Mouse (Mus musculus) left cerebral cortex, adult 8-10 months (tissue): ENCODE data around the gene Armh2. TPM values are rescaled to one million over a fixed set of nuclear protein-coding genes. Genes with fewer than 3 reads are reported as not detected.

Experiments
- total RNA-seq, 4 experiments: library from RNA; stranded (reverse); gene quantifications; 2 replicates each; pipeline ENCODE4 v1.2.4; 2022

The Armh2 gene
- total RNA-seq, 4 experiments from 2014 or later: not detected

Other genes with a start within 250 kb of the Armh2 start
- gene Ripor2, start 159.0 kb upstream of the Armh2 start, total RNA-seq: 10 to 100 TPM; 52.0 to 64.0 (median 60.2) TPM
- 1 to 10 TPM; 2.6 to 6.5 (median 5.6) TPM for gene Gmnn, start 20.7 kb downstream of the Armh2 start, total RNA-seq
- gene BC005537, start 60.4 kb downstream of the Armh2 start, total RNA-seq: 100 to 1,000 TPM; 134 to 163 (median 147) TPM
- gene Acot13, start 90.3 kb downstream of the Armh2 start, total RNA-seq: 10 to 100 TPM; 83.7 to 90.3 (median 87.8) TPM
- gene Tdp2, start 90.4 kb downstream of the Armh2 start, total RNA-seq: 10 to 100 TPM; 19.9 to 25.0 (median 21.5) TPM
- 10 to 100 TPM; 25.5 to 29.0 (median 27.3) TPM for gene D130043K22Rik, start 103.9 kb downstream of the Armh2 start, total RNA-seq
- 10 to 100 TPM; 63.2 to 76.6 (median 69.0) TPM for gene Aldh5a1, start 196.4 kb downstream of the Armh2 start, total RNA-seq
- gene Gpld1, start 201.9 kb downstream of the Armh2 start, total RNA-seq: 10 to 100 TPM; 22.6 to 27.9 (median 23.8) TPM